Mouse (Mus musculus): ENCODE results near the gene Olfr837. TPM values are rescaled to one million over a fixed set of nuclear protein-coding genes. Genes with fewer than 3 reads are reported as not detected.

The Olfr837 gene
- polyA plus RNA-seq (2012) = not detected in 2 replicates

GRCm38 (mm10) chr9:19136017-19136416, at the start of gene Olfr837:
Olfr837 (plus strand) TSS chr9:19136317.

DNA sequence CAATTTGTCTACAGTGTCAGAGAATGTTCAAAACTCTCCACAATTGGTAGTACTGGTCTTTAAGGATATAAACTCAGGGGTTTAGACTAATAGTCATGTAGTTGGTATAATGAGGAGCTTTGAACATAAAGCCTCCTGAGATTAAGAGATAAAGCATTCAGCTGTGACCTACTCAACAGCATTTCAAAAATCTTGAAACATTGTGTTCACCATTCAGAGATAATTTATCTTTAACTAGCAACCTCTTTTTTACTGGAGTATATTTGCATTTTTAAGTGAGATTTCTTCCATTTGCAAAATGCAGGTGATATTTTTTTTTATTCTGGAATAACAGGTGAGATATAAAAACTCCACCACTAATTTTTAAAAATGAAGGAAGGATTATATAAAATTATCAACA, 16.0 kb upstream of the Olfr837 start, which contains the start of gene Olfr836:
Gene Olfr836, plus strand, starts transcription at position 301 of the 400 bp plus-strand sequence.

GRCm38 (mm10) chr9:19177212-19177611, 41.1 kb downstream of the Olfr837 start, which contains the start of gene Olfr839-ps1:
Olfr839-ps1 (minus strand) TSS chr9:19177312.

Other genes with a start within 250 kb of the Olfr837 start
- not detected in 2 replicates for gene Olfr832, start 199.2 kb upstream of the Olfr837 start, polyA plus RNA-seq (2012)
- gene Olfr834, start 148.3 kb upstream of the Olfr837 start, polyA plus RNA-seq (2012) = not detected in 2 replicates
- not detected in 2 replicates for gene Olfr835, start 103.6 kb upstream of the Olfr837 start, polyA plus RNA-seq (2012)
- gene Olfr836, start 15.9 kb upstream of the Olfr837 start, polyA plus RNA-seq (2012) = not detected in 2 replicates
- gene Olfr839-ps1, start 41.0 kb downstream of the Olfr837 start, polyA plus RNA-seq (2012) = 0.01 TPM in 1 of 2 replicates, not detected in the other
- 0.01 TPM in 1 of 2 replicates, not detected in the other for gene Olfr843, start 115.7 kb downstream of the Olfr837 start, polyA plus RNA-seq (2012)
- not detected in 2 replicates for gene Olfr844, start 180.0 kb downstream of the Olfr837 start, polyA plus RNA-seq (2012)
- gene Olfr845, start 200.1 kb downstream of the Olfr837 start, polyA plus RNA-seq (2012) = 0.04 TPM in 1 of 2 replicates, not detected in the other
- 0.03 TPM in 1 of 2 replicates, not detected in the other for gene Olfr846, start 227.7 kb downstream of the Olfr837 start, polyA plus RNA-seq (2012)
- gene Olfr847, start 242.4 kb downstream of the Olfr837 start, polyA plus RNA-seq (2012) = not detected in 2 replicates

Measured in megakaryocyte-erythroid progenitor cell, adult 5 weeks (primary cell).